ENCODE assay signal across 10 mouse cellular contexts in genomic region chr17:50735382-50735954, GRCm38 (mm10).
DNase-seq lines count a peak whose midpoint lies in the region; ATAC-seq and TF ChIP-seq lines count a peak whose summit lies in the region.
"Had no signal": no experiment of that assay in that cellular context is flagged by ENCODE, and none has a peak within 500 bp of the region (broad histone marks: within the 10 kb centered on the region; RNA-seq: fewer than 3 reads in every experiment).

No protein-coding gene starts in this region.

- H3K27me3 ChIP-seq in heart, embryonic 12.5 days (replicated peaks): no peaks in the 10 kb centered on the region
- H3K27me3 ChIP-seq: midbrain, embryonic 12.5 days had no signal

- DNase-seq in layer of hippocampus, adult 2 months (ENCODE audit: low spot score in 2 of 2): no peak
- DNase-seq in layer of hippocampus, adult 9-10 months (ENCODE audit: low spot score): no peak
- DNase-seq in lung, postnatal 25 days (ENCODE audit: low spot score): peak; percentile 66
- DNase-seq in cerebellum, postnatal 14 days: no peak
- DNase-seq in cerebellum, adult 11 months: no peak
- no peak for DNase-seq in neural tube, embryonic 10.5 days (ENCODE audit: extremely low spot score, low spot score)
- DNase-seq: kidney, adult 18-20 months had no signal

- H3K27ac ChIP-seq in layer of hippocampus, adult 2 months: peak overlapping the region; percentile 64
- peak overlapping the region; percentile 57; the same call in 1 of the 2 replicates for H3K27ac ChIP-seq in cortical plate, adult 2 months (ENCODE audit: insufficient read depth, low read length)
- peak overlapping the region; percentile 69 for H3K27ac ChIP-seq in heart, embryonic 12.5 days (ENCODE audit: poor library complexity, severe bottlenecking)
- H3K27ac ChIP-seq: midbrain, embryonic 12.5 days had no signal

- TF ChIP-seq CTCF in layer of hippocampus, adult 2 months (conservative IDR thresholded peaks at IDR 0.05): no peak
- no peak for TF ChIP-seq CTCF in cortical plate, adult 2 months (IDR thresholded peaks at IDR 0.05; ENCODE audit: extremely low read depth, insufficient read depth, low read length)

- TF ChIP-seq POLR2A in cortical plate, adult 2 months (IDR thresholded peaks at IDR 0.05; ENCODE audit: extremely low read depth, insufficient read depth, low read length): no peak

- no peaks in the 10 kb centered on the region for H3K9me3 ChIP-seq in heart, embryonic 12.5 days (replicated peaks)
- H3K9me3 ChIP-seq: midbrain, embryonic 12.5 days had no signal

- no peak overlapping the region for H3K4me2 ChIP-seq in heart, embryonic 12.5 days
- H3K4me2 ChIP-seq: midbrain, embryonic 12.5 days had no signal

- 0 out of 2 replicates have a peak overlapping the region, but pooled peaks have one; percentile 13 for H3K9ac ChIP-seq in heart, embryonic 12.5 days
- H3K9ac ChIP-seq: midbrain, embryonic 12.5 days had no signal

- WGBS in heart, embryonic 12.5 days: 44% methylated on average over 4 of the region's 4 CpGs

- no peaks in the 10 kb centered on the region; the same call in 1 of the 2 replicates for H3K4me1 ChIP-seq in cortical plate, adult 2 months (ENCODE audit: control insufficient read depth, insufficient read depth, low read length)
- H3K4me1 ChIP-seq in heart, embryonic 12.5 days (replicated peaks): peaks cover 44% of the 10 kb centered on the region

- H3K4me3 ChIP-seq in layer of hippocampus, adult 2 months: no peak overlapping the region
- no peak overlapping the region for H3K4me3 ChIP-seq in cortical plate, adult 2 months (ENCODE audit: insufficient read depth, low read length)
- H3K4me3 ChIP-seq in heart, embryonic 12.5 days: no peak overlapping the region
- H3K4me3 ChIP-seq: midbrain, embryonic 12.5 days had no signal

- no peaks in the 10 kb centered on the region for H3K36me3 ChIP-seq in heart, embryonic 12.5 days

- ATAC-seq in heart, embryonic 12.5 days (ENCODE audit: insufficient number of reproducible peaks, low FRiP score): peak; percentile 30; the same call in 1 of the 2 replicates
